Mouse (Mus musculus): ENCODE results near the gene Gad2. TPM values are rescaled to one million over a fixed set of nuclear protein-coding genes. Genes with fewer than 3 reads are reported as not detected.

The Gad2 gene
- polyA plus RNA-seq, 1 experiment from 2014 or later: not detected

DNA sequence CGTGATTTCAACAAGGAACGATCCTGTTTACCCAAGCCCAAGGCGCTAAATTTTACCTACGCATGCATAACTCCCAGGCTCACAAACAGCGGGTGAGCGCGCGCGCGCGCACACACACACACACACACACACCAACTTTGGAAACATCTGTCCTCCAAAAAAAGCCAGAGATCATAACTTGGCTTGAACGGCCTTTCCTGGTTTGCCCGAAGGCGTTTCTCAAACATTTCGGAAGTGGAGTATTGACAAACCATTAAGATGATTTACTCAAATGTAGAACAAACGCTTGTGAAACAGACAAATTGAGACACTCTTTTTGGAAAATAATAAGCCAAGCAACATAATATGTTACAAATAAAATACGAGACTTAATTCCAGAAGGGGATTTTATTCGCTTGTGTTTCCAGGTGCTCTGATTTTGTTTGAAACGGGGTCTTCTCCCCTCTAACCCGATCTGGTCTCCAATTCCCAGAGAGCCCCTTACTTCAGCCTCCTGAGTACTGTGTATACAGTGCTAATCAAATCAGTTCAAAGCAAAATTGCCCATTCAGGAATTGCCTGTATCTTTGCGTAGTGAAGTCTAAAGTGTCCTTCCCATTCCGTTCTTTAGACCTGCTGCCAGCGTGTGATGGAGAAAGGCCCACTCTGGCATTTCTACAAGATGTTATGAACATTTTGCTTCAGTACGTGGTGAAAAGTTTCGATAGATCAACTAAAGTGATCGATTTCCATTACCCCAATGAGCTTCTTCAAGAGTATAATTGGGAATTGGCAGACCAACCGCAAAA is 2.4 kb downstream of the Gad2 start:
- Histone ChIP-seq H3K4me3 (ENCODE audit: low read depth, low read length) (no peak overlapping the region), H3K27ac (ENCODE audit: low read depth) (no peak overlapping the region), H3K4me1 (ENCODE audit: insufficient read depth) (peaks cover 10% of the 10 kb centered on the region), H3K9ac (replicated peaks) (no peak overlapping the region), H3K27me3 (ENCODE audit: insufficient read depth, low read length) (peaks cover 66% of the 10 kb centered on the region), H3K9me3 (ENCODE audit: low read length) (no peaks in the 10 kb centered on the region), H3K36me3 (replicated peaks; ENCODE audit: insufficient read depth, low read length) (no peaks in the 10 kb centered on the region), H3K4me2 (ENCODE audit: low read depth, low read length) (no peak overlapping the region)
- TF ChIP-seq EP300 (IDR thresholded peaks at IDR 0.05; ENCODE audit: low read depth) (no peak), CTCF (IDR thresholded peaks at IDR 0.05; ENCODE audit: low read depth) (no peak)
- whole genome bisulfite sequencing (ENCODE audit: insufficient replicate concordance): 5% methylated on average over 27 of the region's 27 CpGs
- DNase-seq: no peak
- no peak for ATAC-seq

DNA sequence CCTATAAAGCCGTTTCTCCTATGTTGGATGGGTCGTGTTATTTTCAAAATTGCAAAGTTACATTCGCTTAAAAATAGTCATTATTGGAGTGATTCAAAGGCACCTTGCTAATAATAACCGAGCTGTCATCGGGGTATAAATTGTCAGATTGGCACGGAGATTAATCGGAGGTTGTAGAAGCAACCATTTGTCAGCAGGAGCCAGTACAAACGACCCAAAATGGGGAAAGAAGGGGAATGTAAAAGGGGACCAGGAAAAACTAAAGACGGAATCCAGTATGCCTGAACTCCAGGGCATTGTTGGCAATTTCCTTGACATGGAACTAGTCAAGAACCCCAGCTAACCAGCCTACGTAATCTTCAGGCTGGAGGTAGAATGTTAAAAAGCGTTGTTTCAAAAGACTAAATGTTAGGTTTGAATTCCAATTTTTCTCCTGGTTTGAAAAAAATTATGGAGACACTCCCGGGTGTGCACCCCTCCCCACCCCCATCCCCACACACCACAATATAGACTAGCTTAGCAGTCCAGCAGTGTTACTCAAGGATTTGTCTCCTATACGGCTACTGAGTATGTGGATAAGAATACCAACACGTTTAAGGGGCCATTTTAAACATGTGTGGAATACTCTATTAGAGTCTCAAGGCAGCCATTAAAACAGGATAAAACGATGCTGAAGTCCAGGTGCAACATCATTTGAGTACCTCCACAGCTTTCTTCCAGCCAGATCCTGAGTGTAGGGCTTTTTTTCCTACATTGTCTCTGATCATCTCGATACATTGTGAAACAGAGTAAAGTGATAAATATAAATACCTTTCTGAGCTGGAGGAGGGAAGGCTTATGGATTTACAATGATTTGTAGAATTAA is 3.3 kb downstream of the Gad2 start:
- Histone ChIP-seq H3K4me2 (ENCODE audit: low read depth, low read length) (no peak overlapping the region), H3K27ac (ENCODE audit: low read depth) (no peak overlapping the region), H3K36me3 (replicated peaks; ENCODE audit: insufficient read depth, low read length) (no peaks in the 10 kb centered on the region), H3K4me3 (ENCODE audit: low read depth, low read length) (no peak overlapping the region), H3K4me1 (ENCODE audit: insufficient read depth) (peaks cover 10% of the 10 kb centered on the region), H3K9me3 (ENCODE audit: low read length) (no peaks in the 10 kb centered on the region), H3K27me3 (ENCODE audit: insufficient read depth, low read length) (peaks cover 58% of the 10 kb centered on the region), H3K9ac (replicated peaks) (no peak overlapping the region)
- WGBS (ENCODE audit: insufficient replicate concordance): 15% methylated on average over 16 of the region's 16 CpGs
- ATAC-seq: no peak
- no peak for DNase-seq
- no peak for TF ChIP-seq EP300 (IDR thresholded peaks at IDR 0.05; ENCODE audit: low read depth)
- TF ChIP-seq CTCF (IDR thresholded peaks at IDR 0.05; ENCODE audit: low read depth): no peak

DNA sequence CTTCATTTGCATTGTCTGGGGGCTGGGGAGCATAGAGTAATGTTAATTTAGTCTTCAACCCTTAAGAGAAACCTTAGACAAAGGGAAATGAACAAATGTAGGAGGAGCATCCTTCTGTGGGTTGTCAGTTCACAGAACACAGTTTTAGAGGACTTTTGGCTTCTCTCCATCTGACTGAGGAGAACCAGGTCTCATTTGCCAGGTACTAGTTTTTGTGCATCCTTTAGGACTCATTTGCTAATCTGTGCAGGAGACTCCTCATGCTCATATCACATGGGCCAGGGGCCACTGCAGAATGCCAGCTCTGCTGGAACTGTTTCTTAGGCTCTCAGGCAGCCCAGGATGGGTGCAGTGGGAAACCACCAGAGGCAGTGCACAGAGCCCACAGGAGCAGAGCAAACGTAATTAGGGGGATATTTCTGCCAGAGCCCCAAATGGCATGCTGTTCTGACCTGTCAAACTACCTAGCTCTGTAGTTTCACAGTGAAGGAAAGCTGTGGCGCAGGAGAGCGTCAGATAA is 5.2 kb downstream of the Gad2 start:
- H3K9me3 ChIP-seq (ENCODE audit: low read length): no peaks in the 10 kb centered on the region
- peaks cover 3% of the 10 kb centered on the region for H3K4me1 ChIP-seq (ENCODE audit: insufficient read depth)
- H3K4me2 ChIP-seq (ENCODE audit: low read depth, low read length): no peak overlapping the region
- H3K9ac ChIP-seq (replicated peaks): no peak overlapping the region
- peaks cover 40% of the 10 kb centered on the region for H3K27me3 ChIP-seq (ENCODE audit: insufficient read depth, low read length)
- H3K27ac ChIP-seq (ENCODE audit: low read depth): no peak overlapping the region
- ATAC-seq (no peak), DNase-seq (no peak)
- no peak overlapping the region for H3K4me3 ChIP-seq (ENCODE audit: low read depth, low read length)
- H3K36me3 ChIP-seq (replicated peaks; ENCODE audit: insufficient read depth, low read length): no peaks in the 10 kb centered on the region
- TF ChIP-seq CTCF (IDR thresholded peaks at IDR 0.05; ENCODE audit: low read depth): no peak
- TF ChIP-seq EP300 (IDR thresholded peaks at IDR 0.05; ENCODE audit: low read depth): no peak
- WGBS (ENCODE audit: insufficient replicate concordance): 39% methylated on average over 3 of the region's 3 CpGs

DNA sequence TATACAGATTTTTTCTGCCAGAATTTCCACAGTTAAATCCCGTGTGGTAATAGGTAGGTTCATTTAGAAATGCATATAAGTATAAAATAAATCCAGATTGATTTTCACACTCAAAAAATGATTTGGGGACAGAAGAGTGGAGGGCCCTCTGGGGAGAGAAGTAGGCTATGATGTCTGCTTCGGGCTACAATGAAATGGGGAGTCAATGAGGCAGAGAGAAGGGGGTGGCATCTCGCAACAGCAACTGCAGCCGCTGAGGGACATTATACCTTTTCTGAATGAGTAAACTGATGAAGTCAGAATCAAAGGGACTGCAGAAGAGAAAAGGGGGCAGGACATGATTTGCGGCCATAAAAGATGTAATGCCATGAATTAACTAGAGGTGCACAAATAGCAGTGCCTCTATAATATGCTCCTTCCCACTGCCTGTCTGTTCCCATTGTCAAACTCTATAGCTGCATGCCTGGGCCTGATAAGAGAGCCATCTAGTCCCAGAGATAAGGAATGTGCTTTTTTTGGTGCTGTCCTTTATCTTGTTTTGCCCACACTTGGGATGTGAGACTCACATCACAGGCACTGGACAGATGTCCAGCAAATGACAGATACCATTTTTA is 5.9 kb downstream of the Gad2 start:
- no peaks in the 10 kb centered on the region for H3K9me3 ChIP-seq (ENCODE audit: low read length)

DNA sequence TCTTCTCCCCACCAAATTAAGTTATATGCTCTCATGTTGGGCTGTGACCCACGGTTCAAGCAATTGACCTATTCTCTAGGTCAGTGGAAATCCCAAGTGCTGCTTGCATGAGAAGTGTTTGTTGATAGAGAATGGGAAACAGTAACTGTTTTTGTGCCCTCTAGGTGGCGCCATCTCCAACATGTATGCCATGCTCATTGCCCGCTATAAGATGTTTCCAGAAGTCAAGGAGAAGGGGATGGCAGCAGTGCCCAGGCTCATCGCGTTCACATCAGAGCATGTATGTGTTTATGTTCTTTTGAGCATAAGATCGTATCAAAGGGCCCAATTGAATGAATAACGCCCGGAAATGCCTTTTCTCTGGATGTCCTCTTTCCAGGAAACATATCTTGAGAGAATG is 12.8 kb downstream of the Gad2 start:
- no peak overlapping the region for H3K27ac ChIP-seq (ENCODE audit: low read depth)
- TF ChIP-seq CTCF (IDR thresholded peaks at IDR 0.05; ENCODE audit: low read depth) (peak; percentile 68), EP300 (IDR thresholded peaks at IDR 0.05; ENCODE audit: low read depth) (no peak)
- no peak overlapping the region for H3K9ac ChIP-seq (replicated peaks)
- no peaks in the 10 kb centered on the region for H3K36me3 ChIP-seq (replicated peaks; ENCODE audit: insufficient read depth, low read length)
- no peak for ATAC-seq
- H3K4me1 ChIP-seq (ENCODE audit: insufficient read depth): no peaks in the 10 kb centered on the region
- H3K9me3 ChIP-seq (ENCODE audit: low read length): no peaks in the 10 kb centered on the region
- WGBS (ENCODE audit: insufficient replicate concordance): 42% methylated on average over 8 of the region's 8 CpGs
- H3K27me3 ChIP-seq (ENCODE audit: insufficient read depth, low read length): no peaks in the 10 kb centered on the region
- H3K4me2 ChIP-seq (ENCODE audit: low read depth, low read length): no peak overlapping the region
- H3K4me3 ChIP-seq (ENCODE audit: low read depth, low read length): no peak overlapping the region
- DNase-seq: no peak

More for the DNA sequence above, 5.9 kb downstream of the Gad2 start:
- Histone ChIP-seq H3K9ac (replicated peaks) (no peak overlapping the region), H3K27ac (ENCODE audit: low read depth) (no peak overlapping the region), H3K4me2 (ENCODE audit: low read depth, low read length) (no peak overlapping the region), H3K36me3 (replicated peaks; ENCODE audit: insufficient read depth, low read length) (no peaks in the 10 kb centered on the region), H3K27me3 (ENCODE audit: insufficient read depth, low read length) (peaks cover 32% of the 10 kb centered on the region), H3K4me1 (ENCODE audit: insufficient read depth) (no peaks in the 10 kb centered on the region; the same call in 1 of the 2 replicates), H3K4me3 (ENCODE audit: low read depth, low read length) (no peak overlapping the region)
- TF ChIP-seq EP300 (IDR thresholded peaks at IDR 0.05; ENCODE audit: low read depth) (no peak), CTCF (IDR thresholded peaks at IDR 0.05; ENCODE audit: low read depth) (no peak)
- ATAC-seq: no peak
- WGBS (ENCODE audit: insufficient replicate concordance): 32% methylated on average over 5 of the region's 5 CpGs
- DNase-seq: no peak

DNA sequence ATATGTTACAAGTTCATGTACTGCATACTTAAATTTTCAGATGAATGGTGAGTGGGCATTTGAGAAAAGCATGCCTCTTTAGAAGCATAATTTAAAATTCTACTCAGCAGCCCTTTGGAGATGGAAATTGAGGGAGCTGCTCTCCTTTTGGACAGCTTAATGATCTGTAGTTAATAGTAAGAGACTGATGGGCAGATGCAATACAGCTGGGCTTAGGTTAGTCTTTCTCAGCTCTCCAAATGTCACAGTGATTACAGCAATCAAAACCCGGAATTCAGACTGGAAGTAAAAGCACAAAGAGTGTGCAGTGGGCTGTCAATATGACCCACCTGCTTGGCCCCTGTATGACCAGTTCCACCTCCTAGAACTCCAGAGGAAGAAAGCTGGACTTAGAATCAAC is 24.1 kb downstream of the Gad2 start:
- Histone ChIP-seq H3K9me3 (ENCODE audit: low read length) (no peaks in the 10 kb centered on the region), H3K9ac (replicated peaks) (no peak overlapping the region), H3K27me3 (ENCODE audit: insufficient read depth, low read length) (no peaks in the 10 kb centered on the region), H3K27ac (ENCODE audit: low read depth) (no peak overlapping the region), H3K36me3 (replicated peaks; ENCODE audit: insufficient read depth, low read length) (no peaks in the 10 kb centered on the region), H3K4me2 (ENCODE audit: low read depth, low read length) (no peak overlapping the region), H3K4me1 (ENCODE audit: insufficient read depth) (no peaks in the 10 kb centered on the region), H3K4me3 (ENCODE audit: low read depth, low read length) (no peak overlapping the region)
- 71% methylated on average over 1 of the region's 1 CpGs for WGBS (ENCODE audit: insufficient replicate concordance)
- DNase-seq (no peak), ATAC-seq (no peak)
- TF ChIP-seq CTCF (IDR thresholded peaks at IDR 0.05; ENCODE audit: low read depth) (no peak), EP300 (IDR thresholded peaks at IDR 0.05; ENCODE audit: low read depth) (no peak)

Data from liver, postnatal 0 days (tissue).